Mouse (Mus musculus) bone marrow macrophage, adult 2 months (primary cell): ENCODE measurements around the gene Pcsk1n.

Experiments used
- CTCF ChIP-seq: IDR thresholded peaks from 2 replicates; pipeline ENCODE4 v1.5.1; 2012; ENCODE audit warnings: low read depth, mild to moderate bottlenecking, low read length, moderate library complexity
- POLR2A ChIP-seq: IDR thresholded peaks from 2 replicates; pipeline ENCODE4 v1.6.1; 2012; ENCODE audit warnings: mild to moderate bottlenecking, low read depth, low read length, borderline replicate concordance

GRCm38 (mm10) chrX:7967596-7968201 is 48.1 kb downstream of the Pcsk1n start:
- no peak for TF ChIP-seq CTCF
- no peak for TF ChIP-seq POLR2A
